Mouse (Mus musculus) stomach, postnatal 0 days (tissue): ENCODE data around the gene Unc5cl. TPM values are rescaled to one million over a fixed set of nuclear protein-coding genes. Genes with fewer than 3 reads are reported as not detected.

Source experiments
- ATAC-seq: fragments of 200-750 bp; cut with Nextera tagmentation; 2 replicates; pipeline ENCODE4 v1.8.0; 2017; ENCODE audit not compliant: low FRiP score, low TSS enrichment
- DNase-seq: peaks from one replicate; pipeline ENCODE4 v3.0.0-alpha.2; 2016; ENCODE audit warnings: low spot score
- H3K27ac ChIP-seq: fragments of 300-500 bp; sonication (generic); replicated peaks from 2 replicates; pipeline ENCODE4 v1.5.1; 2014; ENCODE audit warnings: mild to moderate bottlenecking, control low read depth
- H3K27me3 ChIP-seq: fragments of 300-500 bp; sonication (generic); 2 replicates; pipeline ENCODE4 v1.6.1; 2014; ENCODE audit warnings: low read length; ENCODE audit not compliant: control insufficient read depth, insufficient read depth
- H3K36me3 ChIP-seq: fragments of 300-500 bp; sonication (generic); 2 replicates; pipeline ENCODE4 v1.6.1; 2014; ENCODE audit warnings: low read length, mixed read lengths; ENCODE audit not compliant: control insufficient read depth, insufficient read depth
- H3K4me1 ChIP-seq: fragments of 300-500 bp; sonication (generic); replicated peaks from 2 replicates; pipeline ENCODE4 v1.6.1; 2014; ENCODE audit warnings: antibody characterized with exemption; ENCODE audit not compliant: control insufficient read depth, insufficient read depth
- H3K4me2 ChIP-seq: fragments of 300-500 bp; sonication (generic); replicated peaks from 2 replicates; pipeline ENCODE4 v1.6.1; 2014; ENCODE audit warnings: low read depth, mild to moderate bottlenecking, control low read depth, moderate library complexity
- H3K4me3 ChIP-seq: fragments of 300-500 bp; sonication (generic); 2 replicates; pipeline ENCODE4 v1.5.1; 2014; ENCODE audit warnings: low read depth, low read length, control low read depth
- H3K9ac ChIP-seq: fragments of 300-500 bp; sonication (generic); 2 replicates; pipeline ENCODE4 v1.6.1; 2014; ENCODE audit warnings: mild to moderate bottlenecking, low read length, control low read depth, mixed read lengths
- H3K9me3 ChIP-seq: fragments of 300-500 bp; sonication (generic); 2 replicates; pipeline ENCODE4 v1.6.1; 2016; ENCODE audit warnings: low read length; ENCODE audit not compliant: control insufficient read depth
- CTCF ChIP-seq: IDR thresholded peaks from 2 replicates; pipeline ENCODE4 v1.5.1; 2016; ENCODE audit warnings: antibody characterized with exemption, low read depth, mild to moderate bottlenecking, moderate library complexity
- EP300 ChIP-seq: optimal IDR thresholded peaks from 2 replicates; pipeline ENCODE3; 2016; ENCODE audit warnings: antibody characterized with exemption
- WGBS: fragments of 180-500 bp; shearing (Covaris S2); extraction: QIAGEN DNeasy Blood & Tissue Kit; methylation state at CpG from one replicate; pipeline ENCODE4 v1.1.7; 2014; 5-methylcytosine and 5-hydroxymethylcytosine counted together
- polyA plus RNA-seq: library from polyadenylated mRNA; unstranded; fragments of >200 nt; fragmentation: Nextera tagmentation; extraction: Ambion mirVana; gene quantifications from 2 replicates; pipeline ENCODE4 v1.2.1, GENCODE M21; 2015

Unc5cl gene
- polyA plus RNA-seq, 1 experiment from 2014 or later, result 3.5 TPM

DNA sequence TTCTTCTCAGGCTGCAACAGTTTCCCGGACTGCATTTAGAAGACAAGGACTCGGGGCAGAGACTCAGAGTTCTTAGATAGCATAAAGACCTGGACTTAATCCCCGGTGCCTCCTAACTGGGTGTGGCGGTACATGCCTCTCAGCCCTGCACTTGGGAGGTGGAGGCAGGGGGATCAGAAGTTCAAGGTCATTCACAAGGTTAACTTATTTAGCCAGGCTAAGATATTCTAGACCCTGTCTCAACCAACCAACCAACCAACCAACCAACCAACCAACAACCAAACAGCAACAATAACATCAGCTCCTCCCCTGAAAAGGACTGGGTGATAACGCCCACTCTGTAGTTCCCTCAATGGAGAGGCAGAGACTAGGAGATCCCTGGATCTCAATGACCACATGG is 29.5 kb downstream of the Unc5cl start:
- H3K4me3 ChIP-seq, result no peak overlapping the region
- no peaks in the 10 kb centered on the region for H3K4me1 ChIP-seq
- no peak overlapping the region for H3K27ac ChIP-seq
- H3K36me3 ChIP-seq, result no peaks in the 10 kb centered on the region
- no peaks in the 10 kb centered on the region for H3K9me3 ChIP-seq
- no peak for TF ChIP-seq EP300
- TF ChIP-seq CTCF, result no peak
- 83% methylated on average over 5 of the region's 5 CpGs for WGBS
- no peak for DNase-seq
- no peak overlapping the region for H3K4me2 ChIP-seq
- ATAC-seq, result no peak
- H3K9ac ChIP-seq, result no peak overlapping the region
- H3K27me3 ChIP-seq, result no peaks in the 10 kb centered on the region

DNA sequence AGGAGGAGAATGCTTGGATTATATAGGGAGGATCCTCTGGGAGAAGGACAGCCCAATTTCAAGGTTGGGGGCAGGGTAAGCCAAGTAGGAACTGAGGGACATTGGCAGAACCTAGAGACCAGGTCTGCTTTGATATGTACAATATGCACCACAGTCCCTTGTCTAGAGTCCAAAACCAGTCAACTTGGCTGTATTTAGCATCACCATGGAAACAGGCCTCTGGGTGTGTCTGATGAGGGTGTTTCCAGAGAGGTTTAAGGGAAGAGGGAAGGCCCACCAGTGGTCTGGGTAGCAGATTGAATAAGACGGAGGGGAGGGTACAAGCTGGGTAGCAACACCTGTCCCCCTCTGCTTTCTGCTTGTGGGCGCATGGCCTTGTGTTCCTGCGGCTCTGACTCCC is 34.8 kb downstream of the Unc5cl start:
- Histone ChIP-seq H3K27me3 (no peaks in the 10 kb centered on the region), H3K4me3 (no peak overlapping the region), H3K36me3 (no peaks in the 10 kb centered on the region), H3K27ac (no peak overlapping the region), H3K9ac (no peak overlapping the region), H3K4me2 (no peak overlapping the region), H3K4me1 (no peaks in the 10 kb centered on the region), H3K9me3 (no peaks in the 10 kb centered on the region)
- ATAC-seq (no peak), DNase-seq (no peak)
- no peak for TF ChIP-seq EP300
- TF ChIP-seq CTCF, result no peak
- WGBS, result 92% methylated on average over 3 of the region's 3 CpGs

DNA sequence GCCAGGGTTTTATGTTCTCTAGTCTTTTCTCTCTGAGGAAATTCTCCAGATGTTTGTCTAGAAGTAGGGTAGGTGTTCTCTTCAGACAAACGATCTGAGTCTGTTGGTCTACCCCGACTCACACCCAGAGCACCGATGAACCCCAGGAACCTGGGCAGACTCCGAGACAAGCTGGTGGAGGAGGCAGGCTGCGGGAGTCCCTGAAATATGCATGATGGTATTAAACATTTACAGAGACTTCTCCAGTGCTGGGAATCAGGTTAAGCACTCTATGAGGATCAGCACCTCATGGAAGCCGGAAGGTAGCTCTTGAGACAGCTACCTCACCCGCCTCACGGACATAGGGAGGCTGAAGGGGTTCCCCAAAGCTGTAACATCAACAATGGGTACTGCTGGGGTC is 37.9 kb downstream of the Unc5cl start:
- DNase-seq (no peak), ATAC-seq (no peak)
- no peak for TF ChIP-seq CTCF
- no peak for TF ChIP-seq EP300
- no peaks in the 10 kb centered on the region for H3K9me3 ChIP-seq
- WGBS, result 92% methylated on average over 8 of the region's 8 CpGs
- H3K27ac ChIP-seq, result no peak overlapping the region
- no peaks in the 10 kb centered on the region for H3K4me1 ChIP-seq
- no peak overlapping the region for H3K9ac ChIP-seq
- no peaks in the 10 kb centered on the region for H3K27me3 ChIP-seq
- H3K4me2 ChIP-seq, result no peak overlapping the region
- H3K4me3 ChIP-seq, result no peak overlapping the region
- H3K36me3 ChIP-seq, result no peaks in the 10 kb centered on the region

DNA sequence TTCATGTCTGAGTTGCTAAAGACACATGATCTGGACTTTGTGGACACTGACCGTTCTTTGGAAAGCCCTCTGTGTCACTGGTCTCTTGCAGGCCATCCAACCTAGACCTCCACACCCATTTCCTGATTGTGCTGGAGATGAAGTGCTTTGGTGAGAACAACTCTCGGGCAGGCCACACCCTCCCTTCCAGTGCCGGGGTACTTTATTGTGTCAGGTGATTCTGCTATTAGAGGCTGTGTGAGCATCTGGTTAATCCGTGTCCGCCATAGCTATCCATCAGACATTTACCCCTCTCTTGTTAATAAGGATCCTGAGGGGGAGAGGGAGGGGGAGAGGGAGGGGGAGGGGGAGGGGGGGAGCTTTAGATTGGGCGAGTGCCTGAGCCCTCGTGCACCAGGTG is 38.9 kb downstream of the Unc5cl start:
- H3K9me3 ChIP-seq, result no peaks in the 10 kb centered on the region
- DNase-seq, result no peak
- no peak overlapping the region for H3K4me2 ChIP-seq
- no peak for ATAC-seq
- H3K27me3 ChIP-seq, result no peaks in the 10 kb centered on the region
- no peak overlapping the region for H3K27ac ChIP-seq
- H3K36me3 ChIP-seq, result no peaks in the 10 kb centered on the region
- TF ChIP-seq CTCF (no peak), EP300 (no peak)
- no peak overlapping the region for H3K9ac ChIP-seq
- WGBS, result 50% methylated on average over 7 of the region's 7 CpGs
- H3K4me1 ChIP-seq, result no peaks in the 10 kb centered on the region
- no peak overlapping the region for H3K4me3 ChIP-seq

DNA sequence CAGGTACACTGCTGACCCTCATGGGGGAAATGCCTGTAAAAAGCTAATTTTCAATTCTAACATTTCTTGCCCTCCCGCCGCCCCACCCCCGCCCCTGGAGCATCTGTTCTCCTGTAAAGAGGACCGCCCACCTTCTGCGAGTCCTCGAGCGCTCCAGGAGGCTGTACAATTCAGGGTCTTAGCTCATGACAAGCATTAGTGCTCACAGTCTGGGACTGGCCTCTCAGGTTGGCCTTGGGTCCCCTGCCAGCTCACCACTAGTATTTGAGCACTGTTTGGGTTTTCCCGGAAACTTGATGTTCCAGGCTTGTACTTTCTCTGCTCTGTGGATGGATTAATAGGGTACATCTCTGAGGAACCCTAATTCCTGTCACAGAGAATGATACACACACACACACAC is 39.3 kb downstream of the Unc5cl start:
- TF ChIP-seq EP300, result no peak
- no peak for TF ChIP-seq CTCF
- no peak; the same call in 1 of the 2 replicates for ATAC-seq
- no peak overlapping the region for H3K27ac ChIP-seq
- no peak overlapping the region for H3K9ac ChIP-seq
- no peaks in the 10 kb centered on the region for H3K4me1 ChIP-seq
- WGBS, result 57% methylated on average over 8 of the region's 8 CpGs
- H3K4me2 ChIP-seq, result no peak overlapping the region
- no peaks in the 10 kb centered on the region for H3K36me3 ChIP-seq
- DNase-seq, result no peak
- no peak overlapping the region for H3K4me3 ChIP-seq
- no peaks in the 10 kb centered on the region for H3K27me3 ChIP-seq
- H3K9me3 ChIP-seq, result no peaks in the 10 kb centered on the region

DNA sequence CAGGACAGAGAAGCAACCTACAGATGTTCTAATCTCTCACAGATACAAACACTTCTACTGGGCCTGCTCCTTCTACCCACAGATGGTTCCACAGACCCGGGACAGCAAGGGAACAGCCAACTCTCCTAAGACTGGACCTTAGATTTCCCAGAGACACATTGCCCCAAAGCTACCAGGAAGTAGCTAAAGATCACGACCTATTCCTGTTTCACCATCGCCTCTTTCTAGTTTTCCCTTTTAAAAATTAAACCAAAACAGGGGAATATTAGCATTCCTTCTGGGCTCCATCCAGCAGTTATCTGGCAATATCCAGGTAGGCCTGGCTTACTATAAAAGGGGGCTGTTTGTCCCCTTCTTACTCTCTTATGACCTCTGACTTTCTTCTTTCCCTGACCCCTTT is 43.3 kb downstream of the Unc5cl start:
- H3K36me3 ChIP-seq, result no peaks in the 10 kb centered on the region
- H3K4me3 ChIP-seq, result no peak overlapping the region
- no peaks in the 10 kb centered on the region for H3K9me3 ChIP-seq
- no peak overlapping the region for H3K4me2 ChIP-seq
- H3K27me3 ChIP-seq, result no peaks in the 10 kb centered on the region
- no peak for DNase-seq
- ATAC-seq, result no peak
- TF ChIP-seq EP300 (no peak), CTCF (no peak)
- WGBS, result 69% methylated on average over 3 of the region's 3 CpGs
- no peaks in the 10 kb centered on the region for H3K4me1 ChIP-seq
- H3K9ac ChIP-seq, result no peak overlapping the region
- H3K27ac ChIP-seq, result no peak overlapping the region
